Mouse (Mus musculus) ES-E14 (cell line): ENCODE measurements around the gene Dctpp1.

ENCODE experiments used
- HCFC1 ChIP-seq: IDR thresholded peaks from 2 replicates; pipeline ENCODE4 v1.6.1; 2012; ENCODE audit warnings: low read length, inconsistent platforms, borderline replicate concordance; ENCODE audit not compliant: insufficient read depth
- ZNF384 ChIP-seq: IDR thresholded peaks from 2 replicates; pipeline ENCODE4 v1.6.1; 2012; ENCODE audit warnings: low read depth, low read length, inconsistent platforms

- no peak for TF ChIP-seq ZNF384
- TF ChIP-seq HCFC1: no peak
Observed at GRCm38 (mm10) chr7:127231376-127231775, 29.1 kb downstream of the Dctpp1 start.
